Mouse (Mus musculus) spleen, adult 12 weeks (tissue): ENCODE results near the gene Krt1.

ENCODE experiments used
- DNase-seq: peaks from one replicate; pipeline ENCODE4 v3.0.0; 2022; ENCODE audit warnings: low spot score

Krt1 gene

GRCm38 (mm10) chr15:101850694-101851093 lies at the start of gene Krt1:
Gene Krt1 (minus strand): TSS chr15:101850794.
- DNase-seq = no peak

- DNase-seq = no peak
Measured at GRCm38 (mm10) chr15:101895216-101895615, 44.6 kb upstream of the Krt1 start.

GRCm38 (mm10) chr15:101892820-101893219 lies 42.2 kb upstream of the Krt1 start, which contains the start of gene Krt76:
Gene Krt76 (minus strand): TSS chr15:101892920.
- no peak for DNase-seq

DNA sequence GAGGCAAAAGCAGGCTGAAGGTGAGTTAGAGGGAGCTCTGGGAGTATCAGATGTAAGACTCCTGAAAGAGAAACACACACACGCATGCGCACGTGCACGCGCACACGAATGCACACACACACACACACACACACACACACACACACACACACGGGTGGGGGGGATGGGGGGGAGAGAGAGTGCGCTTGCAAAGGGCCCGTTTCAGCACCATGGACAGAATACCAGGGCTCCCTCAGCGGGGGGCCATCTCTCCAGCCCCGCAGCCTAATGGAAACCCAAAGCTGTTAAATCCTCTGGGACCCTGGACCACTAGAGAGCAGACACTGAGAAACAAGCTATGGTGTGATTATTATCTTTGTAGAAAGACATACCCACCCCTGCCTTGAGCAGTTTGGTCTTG lies 29.2 kb upstream of the Krt1 start:
- no peak for DNase-seq

DNA sequence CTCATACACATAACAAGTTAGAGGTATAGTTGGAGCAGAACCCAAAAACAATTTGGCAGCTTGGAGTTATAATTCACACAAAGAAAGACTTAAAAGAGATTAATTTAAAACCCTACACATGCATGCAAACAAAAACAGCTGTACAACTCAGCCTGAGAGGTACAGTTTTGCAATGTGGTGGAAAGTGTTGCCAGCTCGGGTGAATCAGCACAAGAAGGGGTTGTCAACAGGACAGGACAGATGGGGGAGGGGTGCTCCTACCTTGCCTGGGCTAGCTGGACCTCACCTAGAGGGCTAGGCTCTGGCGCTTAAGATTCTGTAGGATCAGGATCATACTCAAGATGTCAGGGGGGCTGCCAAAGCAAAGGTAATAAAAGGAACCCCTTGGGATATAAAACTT lies 27.4 kb upstream of the Krt1 start:
- DNase-seq = no peak

DNA sequence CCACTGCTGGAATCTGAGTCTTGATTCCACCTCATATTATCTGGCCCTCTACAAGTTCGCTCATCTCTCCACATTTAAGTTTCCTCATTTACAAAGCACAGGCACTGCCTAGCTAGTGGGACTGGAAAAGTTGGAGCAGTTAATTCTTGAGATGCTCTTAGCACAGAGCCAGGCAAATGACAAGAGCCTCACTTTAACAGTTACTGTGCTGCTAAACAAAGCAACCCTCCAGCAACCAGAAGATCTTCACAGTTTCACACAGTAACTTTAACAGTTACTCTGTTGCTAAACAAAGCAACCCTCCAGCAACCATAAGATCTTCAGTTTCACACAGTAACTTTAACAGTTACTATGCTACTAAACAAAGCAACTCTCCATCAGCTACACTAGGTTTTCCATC lies 23.8 kb upstream of the Krt1 start:
- DNase-seq = no peak

- DNase-seq = no peak
Measured at GRCm38 (mm10) chr15:101873231-101873630, 22.6 kb upstream of the Krt1 start.

GRCm38 (mm10) chr15:101869431-101869830 lies 18.8 kb upstream of the Krt1 start, which contains the start of gene Krt77:
Gene Krt77 (minus strand): TSS chr15:101869705.
- no peak for DNase-seq

GRCm38 (mm10) chr15:101866754-101867153 lies 16.2 kb upstream of the Krt1 start:
- DNase-seq = no peak

DNA sequence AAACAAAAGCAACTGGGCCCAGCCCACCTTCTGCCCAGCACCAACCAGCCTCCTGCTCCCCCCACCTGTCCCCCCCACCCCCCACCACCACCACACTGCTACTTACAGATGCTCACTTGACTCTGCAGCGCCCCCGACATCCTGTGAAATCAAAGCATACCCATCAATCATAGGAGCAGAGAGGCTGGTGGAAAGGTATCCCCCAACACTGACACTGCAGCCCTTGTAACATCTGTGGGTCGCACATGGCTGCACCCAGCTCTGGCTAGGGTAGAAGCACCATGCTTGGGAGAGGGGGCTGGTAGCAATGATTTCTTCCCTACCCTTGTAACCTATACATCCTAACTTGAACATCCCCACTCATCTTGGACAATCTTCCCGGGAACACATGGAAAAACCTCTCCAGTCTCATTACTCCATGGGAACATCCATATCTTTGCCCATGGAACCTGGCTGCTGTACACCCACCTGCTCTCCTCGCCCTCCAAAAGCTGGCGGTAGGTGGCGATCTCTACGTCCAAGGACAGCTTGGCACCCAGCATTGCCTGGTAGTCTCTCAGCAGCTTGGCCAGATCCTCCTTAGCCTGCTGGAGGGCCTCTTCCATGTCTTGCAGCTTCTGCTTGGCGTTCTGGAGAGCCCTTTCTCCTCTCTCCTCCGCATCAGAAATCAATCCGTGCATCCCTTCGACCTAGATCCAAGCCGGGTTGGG lies 10.0 kb upstream of the Krt1 start:
- no peak for DNase-seq

DNA sequence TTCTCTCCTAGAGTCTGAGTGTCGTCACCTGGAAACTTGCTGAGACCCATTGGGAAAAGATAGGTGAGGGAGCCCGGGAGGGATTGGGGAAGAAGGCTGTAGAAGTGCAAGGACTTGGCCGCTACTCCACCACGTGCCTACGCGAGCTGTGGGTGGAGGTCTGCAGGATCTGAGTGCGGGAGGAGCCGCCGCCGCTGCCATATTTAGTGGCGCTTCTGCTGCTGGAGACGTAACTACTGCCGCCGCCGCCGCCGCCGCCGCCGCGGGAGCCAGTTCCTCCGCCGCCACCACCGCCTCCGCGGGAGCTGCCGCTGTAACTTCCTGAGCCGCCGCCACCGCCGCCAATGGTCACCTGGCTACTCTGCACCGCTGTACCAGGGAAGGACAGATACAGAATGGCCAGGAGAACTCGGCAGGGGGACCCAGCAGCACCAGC lies 9.2 kb upstream of the Krt1 start:
- no peak for DNase-seq

DNA sequence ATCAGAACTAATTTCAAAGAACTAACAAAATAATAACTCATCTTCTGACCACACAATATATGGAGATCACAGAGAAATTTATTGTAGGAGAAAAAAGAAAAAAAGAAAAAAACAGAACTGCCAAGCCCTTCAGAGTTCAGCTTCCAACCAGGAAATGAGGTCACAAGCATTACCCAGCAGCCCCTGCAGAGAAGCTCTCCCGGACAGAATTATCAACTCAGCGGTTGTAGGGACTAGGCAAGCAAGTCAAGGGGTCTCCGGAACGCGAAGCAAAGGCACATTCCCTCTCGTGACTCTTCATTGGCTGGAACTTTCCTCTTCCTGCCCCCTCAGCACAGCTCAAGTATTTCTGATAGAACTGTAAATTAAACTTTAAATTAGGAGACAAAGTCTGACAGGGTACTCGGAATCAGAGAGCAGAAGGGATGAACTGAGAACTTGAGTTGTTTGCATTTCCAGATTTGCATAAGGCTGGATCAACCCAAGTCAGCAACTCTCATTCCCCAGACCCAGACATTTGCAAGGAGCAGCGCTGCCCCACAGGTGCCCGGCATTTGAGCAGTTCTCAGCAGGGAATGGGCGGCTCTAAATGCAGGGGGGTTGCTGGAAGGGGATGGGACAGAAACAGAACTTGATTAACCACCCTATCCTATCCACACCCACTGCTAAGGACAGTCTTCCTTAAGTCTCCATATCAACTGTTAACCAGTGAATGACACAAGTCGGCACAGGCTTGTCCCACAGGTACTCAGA lies 8.3 kb upstream of the Krt1 start:
- no peak for DNase-seq

- no peak for DNase-seq
Measured at GRCm38 (mm10) chr15:101856696-101857095, 6.1 kb upstream of the Krt1 start.

DNA sequence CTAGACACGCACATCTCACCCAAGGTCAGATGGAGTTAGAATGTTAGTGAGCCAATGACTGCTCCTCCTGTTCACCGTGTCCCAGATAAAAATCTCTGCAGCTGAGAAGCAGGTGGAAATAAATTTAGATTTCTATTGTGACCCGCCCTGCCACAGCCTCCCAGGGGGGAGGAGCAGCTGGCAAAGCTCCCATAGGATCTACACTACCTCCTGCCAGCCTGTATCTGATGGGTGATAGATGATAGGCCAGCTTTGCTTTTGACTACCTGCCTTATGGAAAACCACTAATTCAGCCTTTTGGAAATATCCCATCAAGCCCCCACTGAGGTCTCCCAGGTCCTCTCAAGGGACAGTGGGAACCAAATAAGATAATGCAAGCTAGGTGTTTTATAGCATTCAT lies 5.1 kb upstream of the Krt1 start:
- no peak for DNase-seq

DNA sequence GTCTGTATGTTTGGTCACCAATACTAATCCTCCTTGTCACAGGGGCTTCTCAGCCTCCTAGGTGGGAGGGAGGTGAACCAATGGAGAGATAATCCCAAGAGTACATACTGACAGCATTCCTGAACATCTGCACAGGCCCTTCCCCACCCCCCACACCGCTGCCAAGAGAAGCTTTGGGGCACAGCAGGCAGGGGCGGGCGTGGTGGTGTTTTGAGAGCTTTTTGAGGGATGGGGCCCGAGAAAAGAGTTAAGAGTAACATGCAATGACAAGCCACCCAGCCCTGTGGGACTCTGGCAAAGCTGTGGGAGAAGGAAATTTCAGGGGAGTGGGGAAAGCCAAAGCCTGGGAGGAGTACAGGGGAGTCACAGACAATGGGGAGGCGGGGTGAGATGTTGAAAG lies 3.7 kb upstream of the Krt1 start:
- DNase-seq = no peak

- DNase-seq = no peak
Measured at GRCm38 (mm10) chr15:101852571-101852970, 2.0 kb upstream of the Krt1 start.

DNA sequence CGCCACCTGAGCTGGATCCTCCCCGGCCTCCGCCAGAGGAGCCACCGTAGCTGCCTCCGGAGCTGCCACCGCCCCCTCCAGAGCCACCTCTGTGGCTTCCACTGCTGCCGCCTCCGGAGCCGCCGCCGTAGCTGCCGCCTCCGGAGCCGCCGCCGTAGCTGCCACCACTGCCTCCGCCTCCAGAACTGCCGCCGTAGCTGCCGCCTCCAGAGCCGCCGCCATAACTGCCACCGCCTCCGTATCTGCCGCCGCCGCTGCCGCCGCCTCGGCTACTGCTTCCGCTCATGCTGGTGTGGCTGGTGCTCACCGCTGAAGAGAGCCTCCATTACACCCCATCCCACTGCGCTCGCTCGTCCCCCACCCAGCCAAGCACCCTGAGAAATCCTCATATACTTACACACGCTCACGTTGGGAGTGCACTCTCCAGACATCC lies 4.6 kb downstream of the Krt1 start:
- DNase-seq = no peak

GRCm38 (mm10) chr15:101843192-101843591 lies 7.4 kb downstream of the Krt1 start:
- no peak for DNase-seq

DNA sequence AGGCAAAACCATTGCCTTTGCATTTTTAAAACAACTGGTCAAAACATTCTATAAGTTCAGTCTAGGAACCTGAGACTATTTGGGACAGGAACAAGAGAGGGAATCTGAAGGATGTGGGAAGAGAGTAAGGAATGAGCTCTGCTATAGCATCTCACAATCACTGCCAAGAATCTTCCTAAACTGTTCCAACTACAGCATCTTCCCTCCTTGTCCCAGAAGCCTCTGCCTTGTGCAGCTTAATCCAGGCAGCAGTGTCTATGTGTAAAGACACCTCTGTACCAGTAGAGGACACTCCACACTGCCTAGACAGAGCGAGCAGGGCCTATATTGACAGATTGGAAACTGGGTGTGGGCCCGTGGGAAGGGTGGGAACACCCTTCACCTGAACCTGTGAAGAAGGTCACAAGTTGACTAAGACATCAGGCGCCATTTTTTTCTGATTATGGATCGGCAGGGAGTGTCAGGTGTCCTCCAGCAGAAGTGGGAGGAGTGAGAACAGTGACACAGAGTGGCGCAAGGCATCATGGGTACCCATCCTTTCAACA lies 15.7 kb downstream of the Krt1 start:
- DNase-seq = no peak

- DNase-seq = no peak
Measured at GRCm38 (mm10) chr15:101833131-101833530, 17.5 kb downstream of the Krt1 start.

DNA sequence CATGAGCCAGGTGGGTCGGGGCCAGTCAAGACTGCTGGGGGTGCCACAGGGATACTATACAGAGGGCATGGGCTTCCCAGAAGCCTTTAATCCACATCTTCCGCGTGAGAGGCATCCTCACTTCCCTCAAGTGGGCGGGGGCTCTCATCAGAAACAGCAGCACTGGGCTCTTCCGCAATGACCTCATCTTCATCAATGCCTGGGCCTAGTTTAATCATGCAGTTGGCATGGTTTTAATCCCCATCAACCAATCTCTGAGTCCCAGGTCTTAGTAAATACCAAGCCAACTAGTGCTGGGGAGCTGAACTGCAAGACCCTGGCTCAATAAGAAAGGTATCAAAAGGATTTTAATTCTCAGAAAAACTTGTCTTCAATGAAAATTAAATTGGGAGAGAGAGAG lies 21.2 kb downstream of the Krt1 start:
- DNase-seq = no peak

DNA sequence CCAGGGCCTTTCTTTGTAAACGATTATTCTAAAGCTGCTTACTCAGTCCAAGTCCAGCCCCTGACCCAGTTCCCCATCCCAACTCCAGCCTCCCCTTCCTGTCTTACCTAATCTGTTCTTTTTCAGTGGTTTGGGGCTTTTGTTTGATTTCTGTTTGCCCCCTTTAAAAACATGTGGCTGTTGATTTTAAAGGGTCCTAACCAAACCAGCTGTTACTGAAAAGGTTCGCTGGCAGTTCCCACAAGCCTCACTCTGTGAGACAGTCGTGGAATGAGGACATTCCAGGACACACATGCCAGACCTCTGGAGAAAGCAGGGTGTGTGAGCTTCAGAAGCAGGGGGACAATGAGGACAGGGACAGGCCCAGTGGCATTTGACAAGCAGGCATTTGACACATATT lies 28.8 kb downstream of the Krt1 start:
- no peak for DNase-seq

- DNase-seq = no peak
Measured at GRCm38 (mm10) chr15:101817875-101818274, 32.7 kb downstream of the Krt1 start, which contains the start of gene Krt2. Gene Krt2 (minus strand): TSS chr15:101818169.
